Mouse (Mus musculus): ENCODE results near the gene Sez6l2.

GRCm38 (mm10) chr7:127009307-127010085 is 59.1 kb downstream of the Sez6l2 start:
- TF ChIP-seq CTCF (IDR thresholded peaks at IDR 0.05; ENCODE audit: low read depth, low read length): no peak
- TF ChIP-seq POLR2A (IDR thresholded peaks at IDR 0.05; ENCODE audit: extremely low read depth, insufficient read depth, low read length): no peak
